Mouse (Mus musculus) left cerebral cortex, postnatal 36 days (tissue): ENCODE measurements at regions not wholly inside any gene's neighbourhood (a gene's known extent, or its start where the extent isn't known, plus 50 kb on each side); places are given as distances from the start of the nearest gene placed in this dataset. TPM values are rescaled to one million over a fixed set of nuclear protein-coding genes. Genes with fewer than 3 reads are reported as not detected.

Experiments
- DNase-seq, 2 experiments: peaks; one replicate each; pipeline ENCODE4 v3.0.0; 2021 to 2022; ENCODE audit warnings: low spot score in 2 of 2, mixed read lengths in 1 of 2
- intact Hi-C: fragments of 180-260 bp; cut with DNase I; formaldehyde crosslinking; loops from one replicate; pipeline ENCODE4 v1.15.1; 2025
- microRNA-seq: library from miRNA; unstranded; fragments of <30 nt; microRNA quantifications from one replicate; pipeline ENCODE4 v1.2.0, GENCODE M21; 2022

DNA sequence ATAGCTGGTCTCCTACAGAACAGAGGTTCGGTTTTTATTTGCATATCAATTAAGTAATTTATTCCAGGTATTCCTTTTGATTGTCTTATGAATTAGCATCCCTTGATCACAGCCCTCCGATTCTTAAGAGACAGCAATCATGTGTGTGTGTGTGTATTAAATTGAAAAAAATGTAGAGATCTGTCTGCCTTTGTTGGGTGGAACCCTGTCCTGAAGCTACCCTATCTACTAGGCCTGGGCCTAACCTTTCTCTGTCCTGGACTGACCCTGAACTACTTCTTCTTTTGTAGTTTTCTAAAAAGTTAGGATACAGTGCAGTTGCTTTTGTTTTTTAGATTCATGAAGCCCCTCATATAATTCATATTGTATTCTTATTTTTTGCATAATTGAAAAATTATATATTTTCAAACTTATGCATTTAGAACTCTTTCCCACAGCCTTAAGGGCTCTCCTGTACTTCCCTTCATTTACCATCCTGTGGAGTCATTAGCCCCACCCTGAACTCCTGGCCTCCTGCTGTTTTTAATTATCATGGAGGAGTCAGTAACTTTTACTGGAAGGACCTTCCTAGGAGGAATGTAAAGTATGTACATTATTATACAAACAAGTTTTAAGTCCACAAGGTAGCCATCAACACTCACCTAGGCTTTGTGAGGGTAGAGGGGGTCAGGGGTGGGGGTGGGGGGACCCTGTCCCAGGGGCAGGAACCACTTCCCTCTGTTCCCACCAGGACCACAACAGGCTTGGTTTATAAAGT is 245.6 kb upstream of the Slitrk5 start:
- no peak for DNase-seq
- intact Hi-C loops: no loop called here

Small RNA genes in the stretch of these regions (microRNA-seq; reads per million reads assigned to microRNA genes)
- not detected for gene Gm22802
